Mouse (Mus musculus) hindbrain, embryonic 14.5 days (tissue): ENCODE measurements at regions not wholly inside any gene's neighbourhood (a gene's known extent, or its start where the extent isn't known, plus 50 kb on each side); places are given as distances from the start of the nearest gene placed in this dataset.

Experiments
- ATAC-seq: fragments of 200-750 bp; cut with Nextera tagmentation; 2 replicates; pipeline ENCODE4 v1.8.0; 2017; ENCODE audit warnings: moderate number of reproducible peaks, mild to moderate bottlenecking, moderate TSS enrichment, moderate library complexity; ENCODE audit not compliant: low FRiP score
- DNase-seq: peaks from one replicate; pipeline ENCODE4 v3.0.0-alpha.2; 2015; ENCODE audit warnings: low spot score
- H3K27ac ChIP-seq: fragments of 300-500 bp; sonication (generic); 2 replicates; pipeline ENCODE4 v1.5.1; 2014; ENCODE audit warnings: mild to moderate bottlenecking, moderate library complexity
- H3K27me3 ChIP-seq: fragments of 300-500 bp; sonication (generic); 2 replicates; pipeline ENCODE4 v1.6.1; 2014; ENCODE audit warnings: mild to moderate bottlenecking, low read length, mixed read lengths; ENCODE audit not compliant: control insufficient read depth, insufficient read depth
- H3K36me3 ChIP-seq: fragments of 300-500 bp; sonication (generic); replicated peaks from 2 replicates; pipeline ENCODE4 v1.6.1; 2014; ENCODE audit not compliant: control insufficient read depth, insufficient read depth
- H3K4me1 ChIP-seq: fragments of 300-500 bp; sonication (generic); replicated peaks from 2 replicates; pipeline ENCODE4 v1.6.1; 2014; ENCODE audit warnings: antibody characterized with exemption, low read length, mixed read lengths; ENCODE audit not compliant: control insufficient read depth, insufficient read depth
- H3K4me2 ChIP-seq: fragments of 300-500 bp; sonication (generic); replicated peaks from 2 replicates; pipeline ENCODE4 v1.6.1; 2014; ENCODE audit warnings: mild to moderate bottlenecking, moderate library complexity
- H3K4me3 ChIP-seq: fragments of 300-500 bp; sonication (generic); replicated peaks from 2 replicates; pipeline ENCODE4 v1.5.1; 2014; ENCODE audit warnings: mild to moderate bottlenecking, low read length
- H3K9ac ChIP-seq: fragments of 300-500 bp; sonication (generic); 2 replicates; pipeline ENCODE4 v1.6.1; 2014
- H3K9me3 ChIP-seq: fragments of 300-500 bp; sonication (generic); 2 replicates; pipeline ENCODE4 v1.6.1; 2016; ENCODE audit warnings: low read length; ENCODE audit not compliant: control insufficient read depth
- WGBS: fragments of 180-500 bp; shearing (Covaris S2); extraction: QIAGEN DNeasy Blood & Tissue Kit; methylation state at CpG from one replicate; pipeline ENCODE4 v1.1.7; 2014; 5-methylcytosine and 5-hydroxymethylcytosine counted together

- Histone ChIP-seq H3K9ac (no peak overlapping the region), H3K27me3 (no peaks in the 10 kb centered on the region), H3K27ac (no peak overlapping the region), H3K4me2 (no peak overlapping the region), H3K4me1 (no peaks in the 10 kb centered on the region), H3K9me3 (no peaks in the 10 kb centered on the region), H3K36me3 (no peaks in the 10 kb centered on the region), H3K4me3 (no peak overlapping the region)
- ATAC-seq (no peak), DNase-seq (no peak)
- 38% methylated on average over 1 of the region's 1 CpGs for WGBS
Observed at GRCm38 (mm10) chr7:94504748-94505147, 1425.1 kb downstream of the Fam181b start.

GRCm38 (mm10) chr7:94517002-94517401 is 1437.3 kb downstream of the Fam181b start:
- Histone ChIP-seq H3K27ac (no peak overlapping the region), H3K36me3 (no peaks in the 10 kb centered on the region), H3K4me3 (no peak overlapping the region), H3K9ac (no peak overlapping the region), H3K9me3 (peaks cover 16% of the 10 kb centered on the region), H3K27me3 (no peaks in the 10 kb centered on the region), H3K4me2 (no peak overlapping the region), H3K4me1 (no peaks in the 10 kb centered on the region)
- no peak for DNase-seq
- ATAC-seq, result no peak; the same call in 1 of the 2 replicates
- 85% methylated on average over 1 of the region's 1 CpGs for WGBS

GRCm38 (mm10) chr7:94532520-94532919 is 1452.9 kb downstream of the Fam181b start:
- DNase-seq, result no peak
- Histone ChIP-seq H3K27ac (no peak overlapping the region), H3K27me3 (no peaks in the 10 kb centered on the region), H3K4me1 (no peaks in the 10 kb centered on the region), H3K9ac (no peak overlapping the region), H3K4me2 (no peak overlapping the region), H3K4me3 (no peak overlapping the region), H3K36me3 (no peaks in the 10 kb centered on the region), H3K9me3 (no peaks in the 10 kb centered on the region)
- ATAC-seq, result no peak
- WGBS, result 63% methylated on average over 1 of the region's 1 CpGs

GRCm38 (mm10) chr7:94548332-94548731 is 1468.7 kb downstream of the Fam181b start:
- H3K27ac ChIP-seq, result no peak overlapping the region
- no peak overlapping the region for H3K9ac ChIP-seq
- WGBS, result 38% methylated on average over 1 of the region's 1 CpGs
- H3K27me3 ChIP-seq, result no peaks in the 10 kb centered on the region
- DNase-seq (no peak), ATAC-seq (no peak)
- no peaks in the 10 kb centered on the region for H3K4me1 ChIP-seq
- H3K9me3 ChIP-seq, result no peaks in the 10 kb centered on the region
- no peak overlapping the region for H3K4me2 ChIP-seq
- no peak overlapping the region for H3K4me3 ChIP-seq
- no peaks in the 10 kb centered on the region for H3K36me3 ChIP-seq

- no peak for DNase-seq
- Histone ChIP-seq H3K27ac (no peak overlapping the region), H3K27me3 (no peaks in the 10 kb centered on the region), H3K9ac (no peak overlapping the region), H3K9me3 (no peaks in the 10 kb centered on the region), H3K4me1 (no peaks in the 10 kb centered on the region), H3K4me3 (no peak overlapping the region), H3K4me2 (no peak overlapping the region), H3K36me3 (no peaks in the 10 kb centered on the region)
- no peak for ATAC-seq
- WGBS, result 36% methylated on average over 3 of the region's 3 CpGs
Observed at GRCm38 (mm10) chr7:94581475-94581874, 1501.8 kb downstream of the Fam181b start.

- DNase-seq, result no peak
- Histone ChIP-seq H3K36me3 (no peaks in the 10 kb centered on the region), H3K9ac (no peak overlapping the region), H3K27me3 (no peaks in the 10 kb centered on the region), H3K9me3 (no peaks in the 10 kb centered on the region), H3K4me1 (no peaks in the 10 kb centered on the region), H3K4me2 (no peak overlapping the region), H3K4me3 (no peak overlapping the region), H3K27ac (no peak overlapping the region)
- no peak for ATAC-seq
Observed at GRCm38 (mm10) chr7:94587791-94588190, 1508.1 kb downstream of the Fam181b start.

GRCm38 (mm10) chr7:94594643-94595042 is 1515.0 kb downstream of the Fam181b start:
- DNase-seq (no peak), ATAC-seq (no peak)
- Histone ChIP-seq H3K9ac (no peak overlapping the region), H3K9me3 (no peaks in the 10 kb centered on the region), H3K27me3 (no peaks in the 10 kb centered on the region), H3K4me3 (no peak overlapping the region), H3K36me3 (no peaks in the 10 kb centered on the region), H3K27ac (no peak overlapping the region), H3K4me1 (no peaks in the 10 kb centered on the region), H3K4me2 (no peak overlapping the region)
- WGBS, result 57% methylated on average over 1 of the region's 1 CpGs

GRCm38 (mm10) chr7:94618965-94619364 is 1539.3 kb downstream of the Fam181b start:
- Histone ChIP-seq H3K9me3 (no peaks in the 10 kb centered on the region), H3K4me2 (no peak overlapping the region), H3K27me3 (no peaks in the 10 kb centered on the region), H3K36me3 (no peaks in the 10 kb centered on the region), H3K4me3 (no peak overlapping the region), H3K9ac (no peak overlapping the region), H3K4me1 (no peaks in the 10 kb centered on the region), H3K27ac (no peak overlapping the region)
- WGBS, result 32% methylated on average over 5 of the region's 5 CpGs
- DNase-seq (no peak), ATAC-seq (no peak)

- WGBS, result 59% methylated on average over 1 of the region's 1 CpGs
- H3K36me3 ChIP-seq, result no peaks in the 10 kb centered on the region
Observed at GRCm38 (mm10) chr7:94624546-94624945, 1544.9 kb downstream of the Fam181b start.

GRCm38 (mm10) chr7:94637367-94638023 is 1533.6 kb upstream of the Tenm4 start:
- DNase-seq (no peak), ATAC-seq (no peak)
- H3K4me1 ChIP-seq, result no peaks in the 10 kb centered on the region
- H3K27me3 ChIP-seq, result no peaks in the 10 kb centered on the region
- no peak overlapping the region for H3K9ac ChIP-seq
- no peak overlapping the region for H3K4me2 ChIP-seq
- H3K36me3 ChIP-seq, result no peaks in the 10 kb centered on the region
- H3K27ac ChIP-seq, result no peak overlapping the region
- WGBS, result 80% methylated on average over 3 of the region's 3 CpGs
- H3K4me3 ChIP-seq, result no peak overlapping the region
- H3K9me3 ChIP-seq, result no peaks in the 10 kb centered on the region

More at GRCm38 (mm10) chr7:94624546-94624945, 1544.9 kb downstream of the Fam181b start:
- H3K4me1 ChIP-seq, result no peaks in the 10 kb centered on the region
- no peak overlapping the region for H3K27ac ChIP-seq
- no peaks in the 10 kb centered on the region for H3K27me3 ChIP-seq
- H3K4me3 ChIP-seq, result no peak overlapping the region
- DNase-seq, result no peak
- no peaks in the 10 kb centered on the region for H3K9me3 ChIP-seq
- no peak overlapping the region for H3K9ac ChIP-seq
- ATAC-seq, result no peak
- no peak overlapping the region for H3K4me2 ChIP-seq
